Mouse (Mus musculus): ENCODE measurements at regions not wholly inside any gene's neighbourhood (a gene's known extent, or its start where the extent isn't known, plus 50 kb on each side); places are given as distances from the start of the nearest gene placed in this dataset.

- no peak for DNase-seq (ENCODE audit: low spot score)
Measured at GRCm38 (mm10) chr9:84923966-84924365, 388.6 kb upstream of the Gm11114 start.

GRCm38 (mm10) chr9:84936291-84937055 is 376.1 kb upstream of the Gm11114 start:
- no peak for DNase-seq (ENCODE audit: low spot score)

- DNase-seq (ENCODE audit: low spot score), result no peak
Measured at GRCm38 (mm10) chr9:84966558-84967154, 345.9 kb upstream of the Gm11114 start.

DNA sequence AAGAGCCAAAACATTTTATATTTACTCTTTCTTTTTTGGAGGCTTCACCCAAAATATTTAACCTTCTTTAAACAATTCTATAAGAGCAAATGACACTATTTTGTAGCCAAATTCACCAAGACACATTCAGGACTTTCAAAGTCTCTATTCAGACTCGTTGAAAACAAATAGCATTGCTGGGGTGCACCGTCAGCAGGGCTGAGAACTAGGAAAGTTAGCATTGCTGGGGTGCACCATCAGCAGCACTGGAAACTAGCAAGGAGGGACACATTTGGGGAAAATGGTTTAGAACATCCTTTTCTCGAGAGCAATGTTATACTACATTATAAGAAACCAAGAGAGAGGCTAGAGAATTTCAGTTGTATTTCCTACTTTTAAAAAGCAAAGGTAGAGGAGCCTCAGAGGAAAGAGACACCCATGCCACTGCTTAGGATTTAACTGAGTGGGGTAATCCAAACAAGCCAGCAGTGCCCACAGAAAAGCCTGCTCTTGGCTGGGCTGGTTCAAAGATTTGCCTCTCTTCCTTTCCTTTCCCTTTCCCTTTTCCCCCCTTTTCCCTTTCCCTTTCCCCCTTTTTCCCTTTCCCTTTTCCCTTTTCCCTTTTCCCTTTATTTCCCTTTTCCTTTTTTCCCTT is 342.5 kb upstream of the Gm11114 start:
- no peak for DNase-seq (ENCODE audit: low spot score)

- no peak for DNase-seq (ENCODE audit: low spot score)
Measured at GRCm38 (mm10) chr9:84977470-84977869, 335.1 kb upstream of the Gm11114 start.

GRCm38 (mm10) chr9:85003414-85003813 is 309.2 kb upstream of the Gm11114 start:
- DNase-seq (ENCODE audit: low spot score), result no peak

GRCm38 (mm10) chr9:85011361-85011760 is 301.2 kb upstream of the Gm11114 start:
- DNase-seq (ENCODE audit: low spot score), result no peak

DNA sequence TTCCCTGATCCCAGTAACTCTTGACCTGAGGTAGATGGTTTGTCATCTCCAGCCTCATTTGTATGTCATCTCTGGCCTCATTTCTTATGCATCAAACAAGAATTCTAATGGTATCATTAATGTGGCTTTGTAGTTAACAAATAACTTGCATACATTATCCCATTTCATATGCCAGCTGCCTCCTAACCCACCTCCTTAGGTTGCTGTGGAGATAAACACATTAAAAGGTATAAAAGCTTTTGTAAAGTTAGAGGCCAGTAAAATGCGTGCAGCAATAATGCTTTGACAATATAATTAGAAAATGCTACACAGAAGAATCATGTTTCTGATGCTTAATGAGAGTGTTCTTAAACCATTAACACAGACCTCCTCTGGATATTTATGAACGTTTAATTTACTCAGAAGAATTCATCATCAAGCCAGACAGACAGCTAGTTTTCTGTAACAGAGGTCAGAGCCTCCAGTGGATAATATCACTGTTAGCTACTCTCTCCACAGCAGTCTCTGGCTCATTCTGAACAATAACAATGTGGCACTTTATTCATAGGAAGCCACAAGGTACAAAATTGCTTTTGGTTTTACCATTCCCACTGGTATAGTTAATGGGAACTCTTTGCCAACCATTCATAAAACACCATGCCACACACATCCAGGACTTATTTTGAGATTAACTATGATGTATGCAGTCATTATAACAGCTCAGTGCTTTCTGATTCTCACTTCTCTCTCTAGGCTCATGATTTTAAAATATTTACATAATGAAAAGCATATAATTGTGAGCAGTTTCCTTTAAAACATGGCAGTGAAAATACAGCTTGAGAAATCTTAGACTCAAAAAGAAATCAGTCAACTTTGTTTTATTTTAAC is 264.2 kb upstream of the Gm11114 start:
- no peak for DNase-seq (ENCODE audit: low spot score)

- peak; percentile 5 for DNase-seq (ENCODE audit: low spot score)
Measured at GRCm38 (mm10) chr9:85052526-85052925, 260.0 kb upstream of the Gm11114 start.

- DNase-seq (ENCODE audit: low spot score), result no peak
Measured at GRCm38 (mm10) chr9:85079975-85080374, 232.6 kb upstream of the Gm11114 start.

- no peak for DNase-seq (ENCODE audit: low spot score)
Measured at GRCm38 (mm10) chr9:85088556-85089338, 223.8 kb upstream of the Gm11114 start.

- no peak for DNase-seq (ENCODE audit: low spot score)
Measured at GRCm38 (mm10) chr9:85090297-85090696, 222.3 kb upstream of the Gm11114 start.

DNA sequence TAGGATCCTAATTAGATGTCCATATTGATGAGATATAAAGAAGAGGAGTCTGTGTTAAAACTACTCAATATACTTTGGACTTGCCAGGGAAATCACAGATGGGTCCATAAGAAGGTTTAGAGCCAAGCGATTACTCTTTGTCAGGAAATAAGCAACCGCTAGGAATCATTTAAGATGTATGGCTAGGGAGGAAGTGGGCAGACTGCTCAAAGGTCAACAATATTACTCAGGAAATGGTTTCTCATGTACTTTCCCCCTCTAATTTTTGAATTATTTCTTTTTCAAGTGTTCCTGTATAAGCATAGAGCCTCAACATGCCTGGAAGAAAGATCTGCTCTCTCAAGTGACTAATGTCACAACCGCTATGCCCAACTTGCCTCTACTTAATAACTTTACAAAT is 217.3 kb upstream of the Gm11114 start:
- DNase-seq (ENCODE audit: low spot score), result no peak

DNA sequence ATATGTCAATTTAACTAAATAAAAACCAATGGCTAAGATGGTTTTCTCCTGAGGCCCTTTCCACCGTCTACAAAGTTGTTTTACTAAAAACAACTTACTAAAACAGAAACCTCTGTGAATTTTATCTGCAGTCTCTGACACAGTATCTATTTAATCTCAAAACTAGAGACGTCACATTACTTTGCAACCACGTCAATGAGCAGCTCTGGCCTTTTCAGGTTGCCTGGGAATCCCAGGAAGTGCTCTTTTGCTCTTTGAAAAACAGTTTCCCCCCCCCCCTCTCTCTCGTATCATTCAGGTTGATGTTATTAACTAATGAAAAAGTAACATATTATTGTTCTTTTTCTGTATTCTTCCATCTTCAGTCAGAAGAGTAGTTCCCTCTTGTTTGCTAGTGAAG is 216.1 kb upstream of the Gm11114 start:
- no peak for DNase-seq (ENCODE audit: low spot score)

- no peak for DNase-seq (ENCODE audit: low spot score)
Measured at GRCm38 (mm10) chr9:85112928-85113327, 199.6 kb upstream of the Gm11114 start.

DNA sequence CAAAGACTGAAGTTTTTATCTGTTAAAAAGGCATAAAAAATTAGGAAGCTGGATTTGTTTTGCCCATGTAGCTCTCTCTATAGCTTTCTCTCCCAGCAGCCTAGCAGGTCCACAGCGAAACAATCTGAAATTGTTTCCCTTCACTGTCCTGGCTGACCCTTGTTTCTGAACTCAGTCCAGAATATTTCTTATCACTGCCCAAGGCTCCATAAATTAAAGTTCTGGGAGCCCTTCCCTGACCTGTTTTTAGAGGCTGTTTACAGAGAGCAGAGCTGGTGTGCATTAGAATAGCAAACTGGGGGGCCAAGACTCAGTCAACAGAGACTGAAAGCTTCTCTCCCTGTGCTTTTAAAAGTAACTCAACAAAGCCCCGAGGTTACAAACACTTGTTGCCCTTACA is 198.3 kb upstream of the Gm11114 start:
- no peak for DNase-seq (ENCODE audit: low spot score)

- DNase-seq (ENCODE audit: low spot score), result no peak
Measured at GRCm38 (mm10) chr9:85120061-85120460, 192.5 kb upstream of the Gm11114 start.

DNA sequence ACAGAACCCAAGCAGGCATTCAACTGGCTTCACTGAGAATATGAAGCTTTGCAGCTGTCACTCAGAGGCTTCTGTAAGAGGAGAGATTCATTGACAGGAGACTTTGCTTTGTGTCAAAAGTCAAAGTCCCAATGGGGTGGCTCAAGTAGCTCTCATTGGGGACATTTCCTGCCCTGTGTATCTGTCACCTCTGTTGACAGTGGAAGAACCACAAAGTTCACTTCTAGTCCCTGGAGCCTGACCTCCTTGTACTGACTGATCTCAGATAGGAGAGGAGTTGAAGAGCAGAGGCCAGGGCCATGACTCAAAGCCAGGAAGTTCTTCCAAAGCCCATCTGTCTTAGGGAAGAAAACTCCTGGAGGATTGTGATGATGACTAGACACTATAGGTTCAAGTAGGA is 191.5 kb upstream of the Gm11114 start:
- no peak for DNase-seq (ENCODE audit: low spot score)

DNA sequence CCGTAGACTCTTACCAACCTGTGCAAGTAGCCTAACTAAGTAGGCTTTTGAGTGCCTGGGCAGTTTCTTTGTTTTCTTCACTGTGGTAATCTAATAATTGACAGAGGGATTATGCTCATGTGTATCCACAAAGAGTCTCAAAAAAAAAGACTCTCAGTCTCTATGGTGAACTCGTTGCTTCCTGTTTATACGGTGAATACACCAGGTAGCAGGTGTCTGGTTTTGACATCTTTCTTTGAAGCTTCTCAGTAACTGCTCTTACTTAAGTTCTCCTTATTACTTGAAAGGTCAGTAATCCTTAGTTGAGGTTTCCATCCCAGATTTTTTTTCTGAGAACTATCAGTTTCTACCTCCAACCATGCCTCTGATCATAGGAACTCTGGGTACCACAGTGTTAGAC is 188.9 kb upstream of the Gm11114 start:
- no peak for DNase-seq (ENCODE audit: low spot score)

DNA sequence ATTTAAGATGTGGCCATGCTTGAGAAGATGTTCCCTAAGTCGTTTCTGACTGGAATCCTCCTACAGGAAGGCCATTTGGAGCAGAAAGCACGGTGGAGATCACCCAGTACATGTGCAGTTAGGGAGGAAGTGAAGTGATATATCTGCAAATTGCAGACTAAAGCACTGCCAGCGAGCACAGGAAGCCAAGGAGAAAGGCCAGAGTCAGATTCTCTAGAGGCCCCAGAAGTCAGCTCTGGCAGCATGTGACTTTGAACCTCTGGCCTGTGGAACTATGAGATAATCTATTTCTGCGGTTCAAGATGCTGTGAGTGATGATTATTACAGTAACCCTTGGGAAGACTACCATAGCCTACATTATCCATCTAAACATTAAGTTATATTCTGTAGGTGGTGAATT is 186.8 kb upstream of the Gm11114 start:
- DNase-seq (ENCODE audit: low spot score), result no peak

GRCm38 (mm10) chr9:85126541-85126940 is 186.0 kb upstream of the Gm11114 start:
- DNase-seq (ENCODE audit: low spot score), result no peak

GRCm38 (mm10) chr9:85127107-85127506 is 185.5 kb upstream of the Gm11114 start:
- no peak for DNase-seq (ENCODE audit: low spot score)
